Mouse (Mus musculus): Measurements from ENCODE around the gene Pkig. TPM values are rescaled to one million over a fixed set of nuclear protein-coding genes. Genes with fewer than 3 reads are reported as not detected.

Pkig gene
- polyA plus RNA-seq, 1 experiment from 2014 or later: 113 TPM

DNA sequence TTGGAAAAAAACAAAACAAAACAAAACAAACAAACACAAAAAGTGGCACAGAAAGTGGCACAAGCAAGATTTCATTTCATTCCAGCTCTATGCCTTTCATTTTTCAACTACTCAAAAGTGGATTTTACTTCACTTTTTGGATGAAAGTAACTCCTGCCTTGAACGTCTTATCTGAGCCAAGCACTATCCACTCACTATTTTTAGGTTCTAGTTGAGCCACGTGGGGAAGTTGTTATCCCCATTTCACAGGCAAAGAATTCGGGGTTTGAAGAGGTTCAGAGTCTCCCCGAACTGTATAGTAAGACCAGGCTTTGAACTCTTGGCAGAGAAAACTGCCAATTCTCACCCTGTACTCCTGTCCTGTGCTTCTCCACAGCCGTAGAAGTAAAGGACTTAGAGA is 50.1 kb downstream of the Pkig start:
- WGBS: 85% methylated on average over 5 of the region's 5 CpGs

GRCm38 (mm10) chr2:163708763-163709250 is 50.6 kb downstream of the Pkig start:
- Histone ChIP-seq H3K27me3 (no peaks in the 10 kb centered on the region), H3K36me3 (0 out of 2 replicates have a peak, but pooled peaks cover 7% of the 10 kb centered on the region), H3K4me3 (no peak overlapping the region), H3K9me3 (replicated peaks) (no peaks in the 10 kb centered on the region), H3K4me1 (peaks cover 6% of the 10 kb centered on the region), H3K9ac (no peak overlapping the region), H3K4me2 (replicated peaks) (no peak overlapping the region), H3K27ac (no peak overlapping the region)
- no peak for ATAC-seq (ENCODE audit: low FRiP score)
- 81% methylated on average over 6 of the region's 6 CpGs for WGBS

More for the DNA sequence above, 50.1 kb downstream of the Pkig start:
- peaks cover 6% of the 10 kb centered on the region for H3K4me1 ChIP-seq
- no peak overlapping the region for H3K27ac ChIP-seq
- no peaks in the 10 kb centered on the region for H3K27me3 ChIP-seq
- H3K4me3 ChIP-seq: no peak overlapping the region
- no peak overlapping the region for H3K4me2 ChIP-seq (replicated peaks)
- no peak overlapping the region for H3K9ac ChIP-seq
- no peak for ATAC-seq (ENCODE audit: low FRiP score)
- 0 out of 2 replicates have a peak, but pooled peaks cover 7% of the 10 kb centered on the region for H3K36me3 ChIP-seq
- H3K9me3 ChIP-seq (replicated peaks): no peaks in the 10 kb centered on the region

DNA sequence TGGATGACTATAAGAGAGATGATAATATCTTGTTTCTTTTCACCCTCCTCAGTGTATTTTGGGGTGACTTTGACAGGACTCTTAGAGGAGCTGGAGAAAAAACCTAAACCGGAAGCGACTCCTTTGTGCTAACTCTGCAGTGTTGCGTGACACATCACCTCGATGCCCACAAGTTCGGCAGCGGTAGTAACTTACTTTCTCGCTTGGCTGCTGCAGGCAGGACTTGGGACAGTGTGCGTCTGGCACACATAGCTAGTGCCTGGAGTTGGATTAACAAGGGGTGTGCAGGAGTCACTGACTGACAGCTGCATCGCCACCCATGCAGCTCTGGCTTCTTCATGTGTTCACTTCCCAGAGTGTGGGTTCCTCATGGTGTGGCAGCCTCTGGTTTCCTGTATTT is 51.8 kb downstream of the Pkig start:
- H3K4me3 ChIP-seq: no peak overlapping the region
- no peaks in the 10 kb centered on the region for H3K9me3 ChIP-seq (replicated peaks)
- H3K4me1 ChIP-seq: peaks cover 6% of the 10 kb centered on the region
- no peak for ATAC-seq (ENCODE audit: low FRiP score)
- no peak overlapping the region for H3K4me2 ChIP-seq (replicated peaks)
- no peaks in the 10 kb centered on the region for H3K36me3 ChIP-seq
- no peaks in the 10 kb centered on the region for H3K27me3 ChIP-seq
- no peak overlapping the region for H3K9ac ChIP-seq
- no peak overlapping the region for H3K27ac ChIP-seq
- WGBS: 95% methylated on average over 9 of the region's 9 CpGs

- H3K36me3 ChIP-seq: no peaks in the 10 kb centered on the region
- no peak for ATAC-seq (ENCODE audit: low FRiP score)
- H3K4me2 ChIP-seq (replicated peaks): no peak overlapping the region
- WGBS: 91% methylated on average over 5 of the region's 5 CpGs
- H3K4me3 ChIP-seq: no peak overlapping the region
- H3K27me3 ChIP-seq: no peaks in the 10 kb centered on the region
- H3K4me1 ChIP-seq: peaks cover 6% of the 10 kb centered on the region
- H3K9me3 ChIP-seq (replicated peaks): no peaks in the 10 kb centered on the region
- no peak overlapping the region for H3K9ac ChIP-seq
- no peak overlapping the region for H3K27ac ChIP-seq
These were observed 52.5 kb downstream of the Pkig start for GRCm38 (mm10) chr2:163710606-163711159.

DNA sequence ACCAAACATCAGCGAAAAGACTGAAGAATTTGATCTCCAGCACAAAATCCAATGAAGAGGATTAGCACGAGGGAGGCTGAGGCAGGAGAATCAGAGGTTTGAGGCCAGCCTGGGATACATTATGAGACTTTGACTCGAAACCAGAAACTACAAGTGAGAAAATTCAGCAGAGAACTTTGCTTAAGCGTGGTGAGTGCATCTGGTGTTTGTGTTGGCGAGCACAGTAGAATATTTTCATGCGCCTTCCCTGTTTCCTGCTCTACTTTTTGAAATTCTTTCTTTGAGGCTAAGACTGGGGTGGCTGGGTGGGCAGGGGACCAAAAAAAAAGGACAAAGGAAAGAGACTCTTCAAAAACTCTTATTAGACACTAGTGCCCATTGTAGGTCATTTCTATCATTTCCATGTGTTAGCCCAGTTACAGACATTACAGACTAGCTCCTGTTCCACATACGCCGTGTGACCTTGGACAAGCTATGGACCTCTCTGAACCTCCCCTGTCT is 53.2 kb downstream of the Pkig start:
- Histone ChIP-seq H3K4me2 (replicated peaks) (no peak overlapping the region), H3K9ac (no peak overlapping the region), H3K36me3 (no peaks in the 10 kb centered on the region), H3K27ac (no peak overlapping the region), H3K27me3 (no peaks in the 10 kb centered on the region), H3K9me3 (replicated peaks) (no peaks in the 10 kb centered on the region), H3K4me1 (peaks cover 8% of the 10 kb centered on the region), H3K4me3 (no peak overlapping the region)
- 93% methylated on average over 8 of the region's 8 CpGs for WGBS
- no peak for ATAC-seq (ENCODE audit: low FRiP score)

- ATAC-seq (ENCODE audit: low FRiP score): no peak
- H3K27me3 ChIP-seq: no peaks in the 10 kb centered on the region
- peaks cover 14% of the 10 kb centered on the region for H3K4me1 ChIP-seq
- H3K9me3 ChIP-seq (replicated peaks): no peaks in the 10 kb centered on the region
- H3K4me2 ChIP-seq (replicated peaks): no peak overlapping the region
- H3K9ac ChIP-seq: no peak overlapping the region
- no peak overlapping the region for H3K4me3 ChIP-seq
- no peak overlapping the region for H3K27ac ChIP-seq
- no peaks in the 10 kb centered on the region for H3K36me3 ChIP-seq
- WGBS: 84% methylated on average over 7 of the region's 7 CpGs
These were observed 54.3 kb downstream of the Pkig start for GRCm38 (mm10) chr2:163712473-163712872.

DNA sequence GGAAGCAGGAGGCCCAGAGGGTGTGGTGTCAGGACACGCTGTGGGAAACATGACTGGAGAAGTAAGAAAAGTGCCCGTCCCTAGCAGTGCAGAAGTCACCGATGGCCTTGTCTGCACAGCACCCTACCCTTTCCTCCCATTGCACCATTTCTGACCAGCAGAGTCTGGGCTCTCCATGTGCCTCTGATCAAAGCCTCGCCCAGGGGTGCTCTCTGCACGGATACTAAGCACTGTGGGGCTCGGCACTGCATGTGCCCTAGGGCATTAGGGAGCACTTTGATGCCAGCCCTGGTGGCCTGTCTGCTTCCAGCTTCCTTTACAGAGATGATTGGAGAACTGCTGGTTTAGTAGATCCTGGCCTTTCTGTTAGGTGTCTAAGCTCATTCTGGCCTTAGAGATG is 54.7 kb downstream of the Pkig start:
- H3K9ac ChIP-seq: no peak overlapping the region; the same call in 1 of the 2 replicates
- H3K4me2 ChIP-seq (replicated peaks): no peak overlapping the region
- no peak overlapping the region for H3K4me3 ChIP-seq
- H3K4me1 ChIP-seq: peaks cover 14% of the 10 kb centered on the region
- H3K36me3 ChIP-seq: no peaks in the 10 kb centered on the region
- no peak overlapping the region for H3K27ac ChIP-seq
- H3K27me3 ChIP-seq: no peaks in the 10 kb centered on the region
- no peak for ATAC-seq (ENCODE audit: low FRiP score)
- no peaks in the 10 kb centered on the region for H3K9me3 ChIP-seq (replicated peaks)
- WGBS: 87% methylated on average over 6 of the region's 6 CpGs

DNA sequence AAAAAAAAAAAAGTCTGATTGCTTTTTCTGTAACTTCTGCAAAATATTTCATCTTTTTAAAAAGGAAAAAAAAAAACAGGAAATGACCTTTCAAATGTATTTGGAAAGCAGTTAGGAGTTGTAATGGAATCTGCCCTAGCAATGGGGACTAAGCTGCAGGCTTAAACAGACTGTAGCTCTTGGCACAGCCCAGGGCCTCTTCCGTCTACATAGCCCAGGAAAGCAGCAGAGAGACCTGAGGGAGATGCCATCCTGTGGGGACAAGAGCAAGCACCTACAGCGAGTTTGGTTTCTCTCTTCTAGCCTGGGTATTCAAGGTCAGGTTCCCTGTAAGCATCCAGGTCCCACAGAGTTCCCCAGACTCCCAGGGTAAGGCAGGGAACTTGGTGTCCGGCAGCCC is 55.2 kb downstream of the Pkig start:
- Histone ChIP-seq H3K27me3 (no peaks in the 10 kb centered on the region), H3K4me2 (replicated peaks) (no peak overlapping the region), H3K4me3 (no peak overlapping the region), H3K4me1 (peaks cover 15% of the 10 kb centered on the region), H3K36me3 (no peaks in the 10 kb centered on the region), H3K9me3 (replicated peaks) (no peaks in the 10 kb centered on the region), H3K9ac (no peak overlapping the region), H3K27ac (no peak overlapping the region)
- no peak for ATAC-seq (ENCODE audit: low FRiP score)
- 83% methylated on average over 3 of the region's 3 CpGs for WGBS

- no peak overlapping the region for H3K27ac ChIP-seq
- WGBS: 64% methylated on average over 8 of the region's 8 CpGs
- H3K4me2 ChIP-seq (replicated peaks): no peak overlapping the region
- H3K9me3 ChIP-seq (replicated peaks): no peaks in the 10 kb centered on the region
- H3K4me1 ChIP-seq: peaks cover 18% of the 10 kb centered on the region
- H3K9ac ChIP-seq: no peak overlapping the region
- no peak overlapping the region for H3K4me3 ChIP-seq
- no peaks in the 10 kb centered on the region for H3K27me3 ChIP-seq
- H3K36me3 ChIP-seq: no peaks in the 10 kb centered on the region
- no peak for ATAC-seq (ENCODE audit: low FRiP score)
These were observed 58.3 kb downstream of the Pkig start for GRCm38 (mm10) chr2:163716448-163716847.

DNA sequence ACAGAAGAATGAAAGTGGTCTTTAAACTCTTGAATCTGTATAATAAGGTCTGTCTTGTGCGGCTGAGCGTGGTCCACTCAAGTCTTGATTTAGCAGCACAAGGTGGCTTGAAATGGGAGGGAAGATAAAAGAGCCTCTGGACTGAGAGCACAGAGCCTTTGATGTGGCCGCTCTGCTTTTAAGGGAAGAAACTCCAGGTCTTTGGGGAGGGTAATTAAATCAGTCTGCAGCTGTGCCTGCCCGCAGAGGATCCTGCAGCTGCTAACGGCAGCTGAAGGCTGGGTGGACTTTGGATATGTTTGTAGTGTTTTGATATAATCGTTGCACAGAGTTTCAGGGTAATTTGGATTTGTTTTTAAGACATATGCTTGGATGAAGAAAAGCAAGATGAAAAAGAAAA is 58.7 kb downstream of the Pkig start:
- Histone ChIP-seq H3K27ac (no peak overlapping the region), H3K4me2 (replicated peaks) (no peak overlapping the region), H3K4me1 (peaks cover 21% of the 10 kb centered on the region), H3K27me3 (no peaks in the 10 kb centered on the region), H3K9me3 (replicated peaks) (no peaks in the 10 kb centered on the region), H3K36me3 (0 out of 2 replicates have a peak, but pooled peaks cover 4% of the 10 kb centered on the region), H3K9ac (no peak overlapping the region), H3K4me3 (no peak overlapping the region)
- ATAC-seq (ENCODE audit: low FRiP score): no peak
- 15% methylated on average over 6 of the region's 6 CpGs for WGBS

DNA sequence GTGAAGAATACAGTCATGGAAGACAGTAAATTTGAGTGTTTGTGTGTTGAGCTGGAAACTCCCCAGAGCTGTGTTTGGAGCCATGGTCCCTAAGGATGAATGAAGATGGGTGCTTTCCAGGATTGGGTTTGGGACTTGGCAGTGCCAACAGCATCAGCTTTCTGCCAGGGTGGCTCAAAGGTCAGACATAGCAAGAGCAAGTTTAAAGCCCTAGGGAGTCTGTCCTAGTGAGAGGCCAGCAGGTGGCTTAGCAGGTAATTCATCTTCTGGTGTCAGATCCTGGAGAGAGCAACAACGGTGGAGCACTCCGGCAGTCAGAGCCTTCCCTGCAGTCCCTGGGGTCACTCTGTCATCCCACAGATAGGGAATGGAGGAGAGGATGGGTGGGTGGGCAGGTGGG is 60.3 kb downstream of the Pkig start:
- H3K27ac ChIP-seq: no peak overlapping the region
- H3K4me1 ChIP-seq: peaks cover 27% of the 10 kb centered on the region
- ATAC-seq (ENCODE audit: low FRiP score): no peak

GRCm38 (mm10) chr2:163718951-163719603 is 60.9 kb downstream of the Pkig start:
- Histone ChIP-seq H3K36me3 (0 out of 2 replicates have a peak, but pooled peaks cover 18% of the 10 kb centered on the region), H3K27ac (no peak overlapping the region), H3K4me1 (peaks cover 27% of the 10 kb centered on the region), H3K9me3 (replicated peaks) (no peaks in the 10 kb centered on the region), H3K27me3 (no peaks in the 10 kb centered on the region), H3K9ac (no peak overlapping the region), H3K4me3 (no peak overlapping the region), H3K4me2 (replicated peaks) (no peak overlapping the region)
- peak; percentile 67 for ATAC-seq (ENCODE audit: low FRiP score)
- WGBS: 39% methylated on average over 9 of the region's 9 CpGs

More for the DNA sequence above, 60.3 kb downstream of the Pkig start:
- H3K4me2 ChIP-seq (replicated peaks): no peak overlapping the region
- 41% methylated on average over 2 of the region's 2 CpGs for WGBS
- H3K27me3 ChIP-seq: no peaks in the 10 kb centered on the region
- H3K9ac ChIP-seq: no peak overlapping the region
- H3K4me3 ChIP-seq: no peak overlapping the region
- 0 out of 2 replicates have a peak, but pooled peaks cover 13% of the 10 kb centered on the region for H3K36me3 ChIP-seq
- no peaks in the 10 kb centered on the region for H3K9me3 ChIP-seq (replicated peaks)

All from hindbrain, embryonic 12.5 days (tissue).